Mouse (Mus musculus) inflammation-experienced regulatory T-cells (primary cell): Measurements from ENCODE around the gene Rrm1. TPM values are rescaled to one million over a fixed set of nuclear protein-coding genes. Genes with fewer than 3 reads are reported as not detected.

Source experiments
- polyA plus RNA-seq, 2 experiments: library from polyadenylated mRNA; unstranded; fragments of 100-300 nt; shearing (Covaris generic); gene quantifications; one replicate each; pipeline ENCODE4 v1.2.1; 2017

Gene Rrm1
- polyA plus RNA-seq: 10 to 100 TPM; 40.4 to 42.0 TPM

GRCm38 (mm10) chr7:102441657-102442391 is at the start of gene Rrm1:
Gene Rrm1, plus strand, starts transcription at chr7:102441695.

GRCm38 (mm10) chr7:102481579-102481978 is 40.1 kb downstream of the Rrm1 start, which contains the start of gene Olfr543:
Gene Olfr543, minus strand, starts transcription at chr7:102481679.

GRCm38 (mm10) chr7:102488161-102488560 is 46.7 kb downstream of the Rrm1 start, which contains the start of gene Olfr544:
Gene Olfr544, minus strand, starts transcription at chr7:102488313.

GRCm38 (mm10) chr7:102499473-102499872 is 58.0 kb downstream of the Rrm1 start, which contains the start of gene Olfr545:
Gene Olfr545, minus strand, starts transcription at chr7:102499573.

Other genes starting within 250 kb of the Rrm1 start
- gene Nup98, start 231.5 kb upstream of the Rrm1 start, polyA plus RNA-seq: 10 to 100 TPM; 29.5 to 30.4 TPM
- gene Pgap2, start 231.5 kb upstream of the Rrm1 start, polyA plus RNA-seq: 10 to 100 TPM; 36.9 to 65.3 TPM
- 100 to 1,000 TPM; 237 to 264 TPM for gene Rhog, start 185.6 kb upstream of the Rrm1 start, polyA plus RNA-seq
- gene Stim1, start 173.9 kb upstream of the Rrm1 start, polyA plus RNA-seq: 10 to 100 TPM; 75.7 to 96.8 TPM
- gene Olfr543, start 40.0 kb downstream of the Rrm1 start, polyA plus RNA-seq: 1 to 10 TPM in 1 of 2 experiments, not detected in 1; 1.2 TPM
- 1 to 10 TPM in 1 of 2 experiments, under 1 TPM in 1; 0.28 to 2.7 TPM for gene Olfr544, start 46.6 kb downstream of the Rrm1 start, polyA plus RNA-seq
- under 1 TPM; 0.28 to 0.97 TPM for gene Olfr545, start 57.9 kb downstream of the Rrm1 start, polyA plus RNA-seq
- gene Olfr547, start 93.1 kb downstream of the Rrm1 start, polyA plus RNA-seq: not detected
- gene Olfr548-ps1, start 99.2 kb downstream of the Rrm1 start, polyA plus RNA-seq: not detected
- gene Olfr549, start 108.2 kb downstream of the Rrm1 start, polyA plus RNA-seq: under 1 TPM in 1 of 2 experiments, not detected in 1; 0.69 TPM
- 10 to 100 TPM; 96.3 to 99.0 TPM for gene Trim21, start 123.8 kb downstream of the Rrm1 start, polyA plus RNA-seq
- not detected for gene Olfr550, start 129.7 kb downstream of the Rrm1 start, polyA plus RNA-seq
- gene Olfr551, start 150.2 kb downstream of the Rrm1 start, polyA plus RNA-seq: not detected
- not detected for gene Olfr552, start 156.1 kb downstream of the Rrm1 start, polyA plus RNA-seq
- not detected for gene Olfr553, start 176.5 kb downstream of the Rrm1 start, polyA plus RNA-seq
- 1 to 10 TPM in 1 of 2 experiments, under 1 TPM in 1; 0.71 to 1.7 TPM for gene Olfr554, start 196.7 kb downstream of the Rrm1 start, polyA plus RNA-seq
- not detected for gene Olfr555, start 217.1 kb downstream of the Rrm1 start, polyA plus RNA-seq
- gene Olfr556, start 223.2 kb downstream of the Rrm1 start, polyA plus RNA-seq: under 1 TPM in 1 of 2 experiments, not detected in 1; 0.30 TPM
- 10 to 100 TPM; 12.4 to 17.0 TPM for gene Trim68, start 245.6 kb downstream of the Rrm1 start, polyA plus RNA-seq